21 mouse cellular contexts compared by ENCODE assay signal in genomic region chr3:28736981-28737380, GRCm38 (mm10). TPM values are rescaled to one million over a fixed set of nuclear protein-coding genes. Genes with fewer than 3 reads are reported as not detected.
DNase-seq lines count a peak whose midpoint lies in the region; ATAC-seq and TF ChIP-seq lines count a peak whose summit lies in the region.
"Had no signal": no experiment of that assay in that cellular context is flagged by ENCODE, and none has a peak within 500 bp of the region (broad histone marks: within the 10 kb centered on the region; RNA-seq: fewer than 3 reads in every experiment).

No protein-coding gene starts in this region.

- no peak overlapping the region for H3K9ac ChIP-seq in hindbrain, embryonic 13.5 days
- no peak overlapping the region for H3K9ac ChIP-seq in hindbrain, embryonic 12.5 days
- no peak overlapping the region for H3K9ac ChIP-seq in kidney, postnatal 0 days (ENCODE audit: low read depth, low read length)
- H3K9ac ChIP-seq: embryonic facial prominence, embryonic 15.5 days had no signal

- TF ChIP-seq CTCF in kidney, postnatal 0 days (IDR thresholded peaks at IDR 0.05; ENCODE audit: low read depth), result no peak
- no peak for TF ChIP-seq CTCF in small intestine, adult 2 months (IDR thresholded peaks at IDR 0.05; ENCODE audit: extremely low read depth, insufficient read length, insufficient replicate concordance, low read depth, low read length)

- H3K27me3 ChIP-seq in hindbrain, embryonic 13.5 days, result no peaks in the 10 kb centered on the region
- no peaks in the 10 kb centered on the region for H3K27me3 ChIP-seq in hindbrain, embryonic 12.5 days
- no peaks in the 10 kb centered on the region for H3K27me3 ChIP-seq in kidney, postnatal 0 days (ENCODE audit: insufficient read depth, low read length)
- H3K27me3 ChIP-seq in small intestine, adult 2 months (ENCODE audit: control insufficient read depth, insufficient read depth, low read length), result no peaks in the 10 kb centered on the region
- H3K27me3 ChIP-seq: CH12.LX; embryonic facial prominence, embryonic 15.5 days had no signal

- H3K4me3 ChIP-seq in hindbrain, embryonic 13.5 days, result no peak overlapping the region
- H3K4me3 ChIP-seq in hindbrain, embryonic 12.5 days, result no peak overlapping the region
- no peak overlapping the region for H3K4me3 ChIP-seq in kidney, postnatal 0 days (replicated peaks; ENCODE audit: low read depth, low read length)
- H3K4me3 ChIP-seq in small intestine, adult 2 months (ENCODE audit: low read depth, low read length), result no peak overlapping the region
- H3K4me3 ChIP-seq: embryonic facial prominence, embryonic 15.5 days had no signal

- peak; percentile 26 for DNase-seq in retina, embryonic 14.5 days (ENCODE audit: low spot score)
- no peak for DNase-seq in retina, postnatal 1 day
- peak; percentile 18 for DNase-seq in kidney, postnatal 0 days (ENCODE audit: low spot score)
- DNase-seq in lung, postnatal 14 days, result no peak
- DNase-seq in testis, postnatal 14 days (ENCODE audit: low spot score), result no peak
- DNase-seq: adrenal gland, adult 2 months; cerebellum, adult 11 months; cerebellum, postnatal 14 days; embryo, embryonic 11 days; gastrocnemius, postnatal 14 days; left cerebral cortex, postnatal 4 days; lung, adult 2 months; right cerebral cortex, postnatal 25 days; thymus, postnatal 36 days had no signal

- no peak overlapping the region for H3K4me2 ChIP-seq in hindbrain, embryonic 13.5 days
- no peak overlapping the region for H3K4me2 ChIP-seq in hindbrain, embryonic 12.5 days (replicated peaks)
- H3K4me2 ChIP-seq in kidney, postnatal 0 days (ENCODE audit: low read length), result no peak overlapping the region
- H3K4me2 ChIP-seq: embryonic facial prominence, embryonic 15.5 days had no signal

- TF ChIP-seq POLR2A in small intestine, adult 2 months (IDR thresholded peaks at IDR 0.05; ENCODE audit: low read depth, low read length), result no peak

- H3K9me3 ChIP-seq in hindbrain, embryonic 13.5 days, result no peaks in the 10 kb centered on the region
- H3K9me3 ChIP-seq in hindbrain, embryonic 12.5 days (replicated peaks), result no peaks in the 10 kb centered on the region
- H3K9me3 ChIP-seq in kidney, postnatal 0 days (replicated peaks; ENCODE audit: low read length), result no peaks in the 10 kb centered on the region
- H3K9me3 ChIP-seq: embryonic facial prominence, embryonic 15.5 days had no signal

- H3K36me3 ChIP-seq in hindbrain, embryonic 13.5 days, result no peaks in the 10 kb centered on the region
- H3K36me3 ChIP-seq in hindbrain, embryonic 12.5 days, result no peaks in the 10 kb centered on the region
- no peaks in the 10 kb centered on the region for H3K36me3 ChIP-seq in kidney, postnatal 0 days (ENCODE audit: insufficient read depth, low read length)
- no peaks in the 10 kb centered on the region for H3K36me3 ChIP-seq in small intestine, adult 2 months (ENCODE audit: control insufficient read depth, insufficient read depth, low read length)
- H3K36me3 ChIP-seq: embryonic facial prominence, embryonic 15.5 days had no signal

- peaks cover 16% of the 10 kb centered on the region for H3K4me1 ChIP-seq in hindbrain, embryonic 13.5 days (replicated peaks)
- 0 out of 2 replicates have a peak, but pooled peaks cover 3% of the 10 kb centered on the region for H3K4me1 ChIP-seq in hindbrain, embryonic 12.5 days
- H3K4me1 ChIP-seq in kidney, postnatal 0 days (replicated peaks; ENCODE audit: insufficient read depth, low read length), result no peaks in the 10 kb centered on the region
- H3K4me1 ChIP-seq in small intestine, adult 2 months (ENCODE audit: control insufficient read depth, insufficient read depth, insufficient read length, low read length), result peaks cover 21% of the 10 kb centered on the region; the same call in 1 of the 2 replicates
- H3K4me1 ChIP-seq: embryonic facial prominence, embryonic 15.5 days had no signal

- 0 out of 2 replicates have a peak, but pooled peaks have one; percentile 47 for ATAC-seq in hindbrain, embryonic 13.5 days (ENCODE audit: low FRiP score)
- ATAC-seq in hindbrain, embryonic 12.5 days (ENCODE audit: low FRiP score), result no peak
- ATAC-seq in kidney, postnatal 0 days (replicated peaks; ENCODE audit: low FRiP score, low read depth), result peak; percentile 85
- ATAC-seq: midbrain, embryonic 16.5 days had no signal

- 32% methylated on average over 2 of the region's 2 CpGs for WGBS in hindbrain, embryonic 13.5 days
- 44% methylated on average over 2 of the region's 2 CpGs for WGBS in hindbrain, embryonic 12.5 days
- WGBS in kidney, postnatal 0 days, result 51% methylated on average over 2 of the region's 2 CpGs
- WGBS in small intestine, adult 2 months, result 32% methylated on average over 2 of the region's 2 CpGs

- H3K27ac ChIP-seq in hindbrain, embryonic 13.5 days, result no peak overlapping the region
- H3K27ac ChIP-seq in hindbrain, embryonic 12.5 days, result no peak overlapping the region
- 0 out of 2 replicates have a peak overlapping the region, but pooled peaks have one; percentile 60 for H3K27ac ChIP-seq in kidney, postnatal 0 days
- H3K27ac ChIP-seq in small intestine, adult 2 months (ENCODE audit: insufficient read depth, low read depth, low read length), result peak overlapping the region; percentile 78; the same call in 1 of the 2 replicates
- H3K27ac ChIP-seq: embryonic facial prominence, embryonic 15.5 days had no signal

RNA-seq across cellular contexts. Expression of gene Slc2a2, which starts 39.3 kb away (rescaled TPM):
- 0.04 TPM in 1 of 2 replicates, not detected in the other for polyA plus RNA-seq in hindbrain, embryonic 13.5 days (2015; fragmentation: Nextera tagmentation; extraction: Ambion mirVana)
- polyA plus RNA-seq in hindbrain, embryonic 12.5 days (2016; fragmentation: Nextera tagmentation; extraction: Ambion mirVana), result 0.31 TPM in 1 of 2 replicates, not detected in the other
- 45.8 and 48.8 TPM in 2 replicates for polyA plus RNA-seq in kidney, postnatal 0 days (2015; fragmentation: Nextera tagmentation; extraction: Ambion mirVana)
- 23.6 and 63.9 TPM in 2 replicates for polyA plus RNA-seq in small intestine, adult 2 months (2012; rRNA removed)
- polyA plus RNA-seq: neural tube, embryonic 11.5 days had no signal

RNA-seq across cellular contexts. Expression of gene Eif5a2, which starts 44.1 kb away (rescaled TPM):
- polyA plus RNA-seq in hindbrain, embryonic 13.5 days (2015; fragmentation: Nextera tagmentation; extraction: Ambion mirVana), result 10.6 and 11.0 TPM in 2 replicates
- polyA plus RNA-seq in hindbrain, embryonic 12.5 days (2016; fragmentation: Nextera tagmentation; extraction: Ambion mirVana), result 16.0 and 18.6 TPM in 2 replicates
- 8.7 and 9.0 TPM in 2 replicates for polyA plus RNA-seq in kidney, postnatal 0 days (2015; fragmentation: Nextera tagmentation; extraction: Ambion mirVana)
- polyA plus RNA-seq in small intestine, adult 2 months (2012; rRNA removed), result 0.05 and 0.08 TPM in 2 replicates

Comparison
In these comparisons a context has a peak if more than half of its experiments do, and no peak if none do; other contexts are left out.
1. DNase-seq: peak in retina, embryonic 14.5 days (single experiment) and kidney, postnatal 0 days (single experiment); none in retina, postnatal 1 day (single experiment), lung, postnatal 14 days (single experiment) and testis, postnatal 14 days (single experiment).
2. H3K27ac ChIP-seq: peak in kidney, postnatal 0 days (single experiment) and small intestine, adult 2 months (single experiment); none in hindbrain, embryonic 13.5 days (single experiment) and hindbrain, embryonic 12.5 days (single experiment).
3. RNA of gene Slc2a2, which starts 39.3 kb away (polyA plus RNA-seq): 23.6 to 63.9 TPM in small intestine, adult 2 months and 45.8 to 48.8 TPM in kidney, postnatal 0 days; 0.31 TPM in hindbrain, embryonic 12.5 days and 0.04 TPM in hindbrain, embryonic 13.5 days; every median in the first group is over 10 times any median in the second.